Mouse (Mus musculus): ENCODE results near the gene Krt10.

DNA sequence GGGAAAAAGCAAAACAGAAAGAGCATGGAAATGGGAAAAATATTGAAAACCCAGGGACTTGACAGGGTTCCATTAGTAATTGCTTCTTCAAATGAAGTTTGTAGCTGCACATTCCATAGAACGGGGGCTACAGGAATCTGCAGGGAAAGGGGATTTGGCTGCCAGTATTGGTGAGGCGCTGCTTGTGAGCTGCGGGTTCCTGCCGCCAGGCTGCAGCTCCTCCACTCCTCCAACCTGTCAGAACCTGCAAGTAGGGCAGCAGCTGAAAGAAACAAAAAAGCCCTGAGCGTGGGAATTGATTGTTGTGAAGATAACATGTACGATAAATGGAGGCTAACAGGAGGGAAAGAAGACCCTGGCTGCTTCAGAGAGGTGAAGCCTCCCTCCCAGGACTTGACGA, 1.7 kb upstream of the Krt10 start:
- TF ChIP-seq POLR2A (IDR thresholded peaks at IDR 0.05; ENCODE audit: low read depth, low read length), result no peak
- no peak for TF ChIP-seq CTCF (conservative IDR thresholded peaks at IDR 0.05; ENCODE audit: insufficient read depth, insufficient read length, low read depth, low read length)

Data from kidney, adult 2 months (tissue).